Mouse (Mus musculus): Measurements from ENCODE around the gene Dtx1. TPM values are rescaled to one million over a fixed set of nuclear protein-coding genes. Genes with fewer than 3 reads are reported as not detected.

Dtx1 gene
- polyA plus RNA-seq, 1 experiment from 2014 or later = 2.8 TPM

GRCm38 (mm10) chr5:120717136-120717535 lies 5.4 kb upstream of the Dtx1 start:
- 54% methylated on average over 10 of the region's 10 CpGs for whole genome bisulfite sequencing
- Histone ChIP-seq H3K27ac (ENCODE audit: low read depth) (no peak overlapping the region), H3K9me3 (ENCODE audit: low read depth, low read length) (no peaks in the 10 kb centered on the region; the same call in 1 of the 2 replicates), H3K4me2 (no peak overlapping the region), H3K36me3 (ENCODE audit: insufficient read depth) (no peaks in the 10 kb centered on the region), H3K4me3 (ENCODE audit: low read depth, low read length) (no peak overlapping the region), H3K9ac (no peak overlapping the region), H3K27me3 (ENCODE audit: insufficient read depth, low read length) (peaks cover 15% of the 10 kb centered on the region), H3K4me1 (ENCODE audit: insufficient read depth) (no peaks in the 10 kb centered on the region)
- no peak for ATAC-seq (ENCODE audit: insufficient read depth)
- no peak for TF ChIP-seq CTCF (IDR thresholded peaks at IDR 0.05; ENCODE audit: low read depth)
- DNase-seq = no peak

DNA sequence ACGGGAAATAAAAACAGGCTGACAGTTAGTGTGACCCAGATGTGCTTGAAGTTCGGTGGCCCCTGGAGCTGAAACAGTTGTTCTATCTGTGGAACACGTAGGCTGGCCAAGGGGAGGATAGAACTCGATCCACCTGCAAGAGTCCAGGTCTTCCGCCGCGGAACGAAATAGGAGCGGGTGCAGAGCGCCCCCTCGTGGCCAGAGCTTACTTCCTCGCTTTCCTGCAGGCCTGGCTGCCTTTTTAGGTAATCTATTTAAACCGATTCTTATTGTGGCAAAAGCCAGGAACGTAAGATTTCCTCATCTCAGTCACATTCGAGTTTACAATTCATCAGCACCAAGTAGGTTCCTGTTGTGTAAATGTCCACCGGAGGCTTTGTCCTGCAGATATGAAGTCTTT lies 2.6 kb upstream of the Dtx1 start:
- 3% methylated on average over 16 of the region's 16 CpGs for WGBS
- Histone ChIP-seq H3K9ac (no peak overlapping the region), H3K4me3 (ENCODE audit: low read depth, low read length) (no peak overlapping the region), H3K4me1 (ENCODE audit: insufficient read depth) (0 out of 2 replicates have a peak, but pooled peaks cover 3% of the 10 kb centered on the region), H3K9me3 (ENCODE audit: low read depth, low read length) (no peaks in the 10 kb centered on the region), H3K27ac (ENCODE audit: low read depth) (no peak overlapping the region), H3K4me2 (no peak overlapping the region), H3K36me3 (ENCODE audit: insufficient read depth) (no peaks in the 10 kb centered on the region), H3K27me3 (ENCODE audit: insufficient read depth, low read length) (peaks cover 43% of the 10 kb centered on the region)
- peak; percentile 85 for DNase-seq
- TF ChIP-seq CTCF (IDR thresholded peaks at IDR 0.05; ENCODE audit: low read depth) = peak; percentile 90
- ATAC-seq (ENCODE audit: insufficient read depth) = no peak

DNA sequence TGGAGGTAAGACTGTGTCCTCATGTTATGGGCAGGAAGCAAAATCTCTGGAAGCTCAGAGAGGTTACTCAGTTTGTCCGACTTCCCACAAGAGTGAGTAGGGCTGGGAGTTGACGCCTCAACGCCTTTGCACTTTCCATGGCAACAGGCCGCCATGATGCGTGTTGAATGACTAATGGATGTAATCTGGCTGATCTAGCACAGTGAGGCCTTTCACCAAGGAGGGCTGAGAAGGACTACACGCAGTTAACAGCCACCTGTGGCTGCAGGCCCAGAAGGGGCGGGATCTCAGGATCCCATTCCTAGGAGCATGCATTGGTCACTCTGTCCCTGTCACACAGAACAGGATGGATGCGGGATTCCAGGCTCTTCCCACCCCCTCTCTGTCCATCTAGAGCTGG lies 994 bp upstream of the Dtx1 start:
- Histone ChIP-seq H3K27me3 (ENCODE audit: insufficient read depth, low read length) (peaks cover 48% of the 10 kb centered on the region), H3K4me2 (no peak overlapping the region), H3K4me1 (ENCODE audit: insufficient read depth) (0 out of 2 replicates have a peak, but pooled peaks cover 3% of the 10 kb centered on the region), H3K9ac (no peak overlapping the region), H3K27ac (ENCODE audit: low read depth) (no peak overlapping the region), H3K9me3 (ENCODE audit: low read depth, low read length) (no peaks in the 10 kb centered on the region), H3K36me3 (ENCODE audit: insufficient read depth) (no peaks in the 10 kb centered on the region), H3K4me3 (ENCODE audit: low read depth, low read length) (no peak overlapping the region)
- 67% methylated on average over 8 of the region's 8 CpGs for WGBS
- DNase-seq (no peak), ATAC-seq (ENCODE audit: insufficient read depth) (no peak)
- TF ChIP-seq CTCF (IDR thresholded peaks at IDR 0.05; ENCODE audit: low read depth) = no peak

DNA sequence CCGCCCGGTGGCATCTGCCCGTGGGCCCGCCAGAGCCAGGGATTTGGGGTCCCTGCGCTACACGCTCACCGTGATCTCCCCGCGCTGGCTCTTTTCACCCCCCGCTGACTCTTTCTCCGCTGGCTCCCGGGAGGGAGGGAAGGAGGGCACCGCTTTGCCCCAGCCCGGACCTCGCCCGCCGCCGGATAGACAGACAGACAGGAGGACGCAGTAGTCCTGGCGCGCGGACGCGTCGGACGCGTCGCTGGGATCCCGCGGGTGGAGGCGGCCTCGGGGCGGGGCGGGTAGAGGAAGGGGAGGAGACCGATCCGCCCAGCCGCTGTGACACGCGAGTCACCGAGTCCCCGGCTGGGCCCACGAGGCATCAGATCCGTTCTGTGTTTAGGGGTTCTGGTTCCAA lies 311 bp downstream of the Dtx1 start:
- Histone ChIP-seq H3K27ac (ENCODE audit: low read depth) (no peak overlapping the region), H3K4me3 (ENCODE audit: low read depth, low read length) (peak overlapping the region; percentile 46), H3K4me1 (ENCODE audit: insufficient read depth) (0 out of 2 replicates have a peak, but pooled peaks cover 3% of the 10 kb centered on the region), H3K4me2 (peak overlapping the region; percentile 84), H3K9ac (peak overlapping the region; percentile 46; the same call in 1 of the 2 replicates), H3K27me3 (ENCODE audit: insufficient read depth, low read length) (peaks cover 48% of the 10 kb centered on the region), H3K9me3 (ENCODE audit: low read depth, low read length) (no peaks in the 10 kb centered on the region), H3K36me3 (ENCODE audit: insufficient read depth) (no peaks in the 10 kb centered on the region)
- DNase-seq (peak; percentile 29), ATAC-seq (ENCODE audit: insufficient read depth) (0 out of 2 replicates have a peak, but pooled peaks have one; percentile 11)
- under 1% methylated on average over 43 of the region's 43 CpGs for WGBS
- TF ChIP-seq CTCF (IDR thresholded peaks at IDR 0.05; ENCODE audit: low read depth) = no peak

- DNase-seq (no peak), ATAC-seq (ENCODE audit: insufficient read depth) (peak; percentile 2; the same call in 1 of the 2 replicates)
- no peaks in the 10 kb centered on the region for H3K9me3 ChIP-seq (ENCODE audit: low read depth, low read length)
- peaks cover 48% of the 10 kb centered on the region for H3K27me3 ChIP-seq (ENCODE audit: insufficient read depth, low read length)
- H3K4me2 ChIP-seq = peak overlapping the region; percentile 84
- H3K27ac ChIP-seq (ENCODE audit: low read depth) = no peak overlapping the region
- 0 out of 2 replicates have a peak, but pooled peaks cover 3% of the 10 kb centered on the region for H3K4me1 ChIP-seq (ENCODE audit: insufficient read depth)
- H3K36me3 ChIP-seq (ENCODE audit: insufficient read depth) = no peaks in the 10 kb centered on the region
- peak overlapping the region; percentile 46 for H3K9ac ChIP-seq
- TF ChIP-seq CTCF (IDR thresholded peaks at IDR 0.05; ENCODE audit: low read depth) = no peak
- 1% methylated on average over 34 of the region's 34 CpGs for WGBS
- H3K4me3 ChIP-seq (ENCODE audit: low read depth, low read length) = peak overlapping the region; percentile 46
Observed at GRCm38 (mm10) chr5:120710826-120711248, 890 bp downstream of the Dtx1 start.

DNA sequence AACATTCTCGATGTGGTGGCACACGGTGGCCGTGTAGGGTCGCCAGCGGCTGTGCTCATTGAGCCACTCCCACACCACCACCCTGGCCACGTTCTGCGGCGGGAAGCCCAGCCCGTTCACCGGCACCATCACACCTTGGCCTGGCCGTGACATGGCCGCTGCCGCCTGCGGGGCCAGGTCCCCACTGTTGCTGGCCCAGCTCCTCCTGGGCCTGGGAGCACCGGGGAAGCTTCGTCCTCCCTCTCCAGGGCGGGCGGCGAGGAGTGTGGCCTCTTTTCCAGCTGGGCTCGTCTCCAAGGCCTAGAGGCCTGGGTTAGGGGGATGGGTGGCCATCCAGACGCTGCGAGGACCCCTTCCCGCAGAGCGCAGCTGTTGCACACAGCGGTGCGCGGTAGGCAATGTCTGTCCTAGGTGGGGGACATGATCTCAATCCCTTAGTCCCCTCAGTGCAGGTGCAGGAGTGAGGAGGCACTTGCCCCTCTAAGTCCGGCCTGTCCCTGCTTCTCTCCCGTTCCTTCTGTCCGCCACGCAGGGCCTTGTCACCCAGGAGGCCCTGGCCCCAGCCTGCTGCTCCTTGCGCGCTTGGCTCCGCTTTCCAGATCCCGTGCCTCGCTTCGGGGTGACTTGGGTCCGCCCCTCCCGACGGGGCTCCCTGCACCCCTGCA lies 1.4 kb downstream of the Dtx1 start:
- DNase-seq (peak; percentile 80), ATAC-seq (ENCODE audit: insufficient read depth) (peak; percentile 72)
- peak overlapping the region; percentile 46 for H3K4me3 ChIP-seq (ENCODE audit: low read depth, low read length)
- WGBS = 3% methylated on average over 40 of the region's 40 CpGs
- H3K4me1 ChIP-seq (ENCODE audit: insufficient read depth) = 0 out of 2 replicates have a peak, but pooled peaks cover 3% of the 10 kb centered on the region
- peak overlapping the region; percentile 46 for H3K9ac ChIP-seq
- H3K27me3 ChIP-seq (ENCODE audit: insufficient read depth, low read length) = peaks cover 48% of the 10 kb centered on the region
- TF ChIP-seq CTCF (IDR thresholded peaks at IDR 0.05; ENCODE audit: low read depth) = no peak
- no peaks in the 10 kb centered on the region for H3K36me3 ChIP-seq (ENCODE audit: insufficient read depth)
- no peaks in the 10 kb centered on the region for H3K9me3 ChIP-seq (ENCODE audit: low read depth, low read length)
- peak overlapping the region; percentile 84 for H3K4me2 ChIP-seq
- no peak overlapping the region for H3K27ac ChIP-seq (ENCODE audit: low read depth)

DNA sequence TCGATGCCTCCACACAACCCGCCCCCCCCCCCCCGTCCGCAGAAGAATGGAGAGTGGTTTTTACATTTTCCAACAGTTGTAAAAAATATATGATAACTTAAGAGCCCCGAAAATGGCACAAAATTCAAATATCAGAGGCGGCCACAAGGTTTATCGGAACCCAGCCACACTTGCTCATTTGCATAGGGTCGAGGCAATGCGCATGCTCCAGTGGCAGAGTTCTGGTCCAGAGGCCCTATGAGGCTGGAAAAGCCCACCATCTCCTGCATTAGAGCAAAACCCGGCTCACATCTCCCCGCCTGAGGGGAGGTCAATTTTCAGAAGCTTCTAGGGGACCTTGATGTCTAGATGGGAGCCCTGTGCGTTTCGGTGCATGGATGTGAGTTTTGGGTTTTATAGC lies 4.8 kb downstream of the Dtx1 start:
- H3K27me3 ChIP-seq (ENCODE audit: insufficient read depth, low read length) = peaks cover 31% of the 10 kb centered on the region
- no peak for ATAC-seq (ENCODE audit: insufficient read depth)
- H3K4me2 ChIP-seq = peak overlapping the region; percentile 25; the same call in 1 of the 2 replicates
- H3K9me3 ChIP-seq (ENCODE audit: low read depth, low read length) = no peaks in the 10 kb centered on the region
- H3K27ac ChIP-seq (ENCODE audit: low read depth) = no peak overlapping the region
- no peak for DNase-seq
- TF ChIP-seq CTCF (IDR thresholded peaks at IDR 0.05; ENCODE audit: low read depth) = no peak
- no peak overlapping the region for H3K4me3 ChIP-seq (ENCODE audit: low read depth, low read length)
- WGBS = 43% methylated on average over 13 of the region's 13 CpGs
- H3K36me3 ChIP-seq (ENCODE audit: insufficient read depth) = no peaks in the 10 kb centered on the region
- 0 out of 2 replicates have a peak, but pooled peaks cover 3% of the 10 kb centered on the region for H3K4me1 ChIP-seq (ENCODE audit: insufficient read depth)
- H3K9ac ChIP-seq = no peak overlapping the region
